Mouse (Mus musculus) spleen, adult 2 months (tissue): ENCODE measurements at regions not wholly inside any gene's neighbourhood (a gene's known extent, or its start where the extent isn't known, plus 50 kb on each side); places are given as distances from the start of the nearest gene placed in this dataset.
"Not testable (repeated sequence)": the region's sequence is repeated elsewhere in the genome, so short reads cannot be mapped to it uniquely, and the experiment has no call there.

Experiments
- DNase-seq, 2 experiments: peaks; one replicate each; pipeline versions ENCODE4 v3.0.0 to v3.0.0-alpha.2; 2012 to 2021; ENCODE audit warnings: low spot score in 2 of 2, low read depth in 1 of 2
- H3K27ac ChIP-seq: fragments of 200-500 bp; 2 replicates; pipeline ENCODE4 v1.5.1; 2012; ENCODE audit warnings: low read length, inconsistent platforms; ENCODE audit not compliant: insufficient read depth
- H3K27me3 ChIP-seq: fragments of 200-500 bp; 2 replicates; pipeline ENCODE4 v1.6.1; 2012; ENCODE audit warnings: mild to moderate bottlenecking, moderate library complexity, low read length, inconsistent platforms; ENCODE audit not compliant: control insufficient read depth, insufficient read depth
- H3K36me3 ChIP-seq: fragments of 200-500 bp; 2 replicates; pipeline ENCODE4 v1.6.1; 2012; ENCODE audit warnings: mild to moderate bottlenecking, low read length, inconsistent platforms; ENCODE audit not compliant: control insufficient read depth, insufficient read depth
- H3K4me1 ChIP-seq: fragments of 200-500 bp; 2 replicates; pipeline ENCODE4 v1.6.1; 2011; ENCODE audit warnings: inconsistent platforms; ENCODE audit not compliant: control insufficient read depth, insufficient read depth, insufficient read length
- H3K4me3 ChIP-seq: fragments of 200-500 bp; 2 replicates; pipeline ENCODE4 v1.5.1; 2011; ENCODE audit warnings: mild to moderate bottlenecking, inconsistent platforms; ENCODE audit not compliant: insufficient read depth, insufficient read length; ENCODE audit errors: extremely low read depth
- CTCF ChIP-seq: fragments of 200-500 bp; IDR thresholded peaks from 2 replicates; pipeline ENCODE4 v1.5.1; 2011; ENCODE audit warnings: mild to moderate bottlenecking, inconsistent platforms; ENCODE audit not compliant: insufficient read depth, insufficient read length, insufficient replicate concordance; ENCODE audit errors: extremely low read depth
- POLR2A ChIP-seq: fragments of 200-500 bp; IDR thresholded peaks from 2 replicates; pipeline ENCODE4 v1.6.1; 2011; ENCODE audit warnings: low read depth, low read length, inconsistent platforms
- WGBS: fragments of 180-500 bp; shearing (Covaris S2); methylation state at CpG from one replicate; pipeline ENCODE4 v1.1.7; 2018; 5-methylcytosine and 5-hydroxymethylcytosine counted together

GRCm38 (mm10) chr12:92887747-92888146, 1038.8 kb upstream of the Sel1l start:
- TF ChIP-seq POLR2A (no peak), CTCF (no peak)
- 91% methylated on average over 3 of the region's 3 CpGs for WGBS
- Histone ChIP-seq H3K27me3 (no peaks in the 10 kb centered on the region), H3K4me3 (no peak overlapping the region), H3K4me1 (no peaks in the 10 kb centered on the region; the same call in 1 of the 2 replicates), H3K27ac (no peak overlapping the region), H3K36me3 (no peaks in the 10 kb centered on the region)
- DNase-seq, result no peak

DNA sequence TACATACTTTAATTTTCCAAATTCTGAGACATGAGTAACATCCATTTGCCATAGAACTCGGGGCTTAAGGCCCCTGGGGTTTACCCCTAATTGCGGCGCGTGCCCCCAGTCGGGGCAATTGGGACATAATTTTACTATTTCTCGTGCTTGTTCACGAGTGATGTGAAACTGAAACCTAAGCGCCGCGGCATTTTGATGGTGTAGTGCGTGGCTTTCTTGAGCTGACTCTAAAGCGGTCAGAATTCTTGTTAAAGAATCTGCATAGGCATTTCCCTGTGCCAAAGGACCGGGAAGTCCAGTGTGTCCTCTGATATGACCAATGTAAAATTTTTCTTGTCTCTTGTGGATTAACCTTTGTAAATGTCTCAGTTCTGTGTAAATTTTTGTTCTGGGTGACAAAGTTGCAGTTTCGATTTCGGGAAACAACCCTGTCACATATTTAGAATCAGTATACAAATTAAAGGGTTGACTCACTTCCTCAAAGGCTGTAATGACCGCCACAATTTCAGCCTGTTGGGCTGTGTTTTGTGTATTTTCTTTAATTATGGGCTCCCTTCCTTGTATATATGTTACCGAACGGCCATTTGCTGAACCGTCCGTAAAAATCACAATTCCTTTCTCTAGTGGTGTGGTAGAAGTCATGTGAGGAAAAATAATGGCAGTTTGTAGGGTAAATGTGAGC, 1037.6 kb upstream of the Sel1l start:
- not testable (repeated sequence) for DNase-seq, H3K4me3 ChIP-seq, H3K4me1 ChIP-seq, H3K27ac ChIP-seq, H3K27me3 ChIP-seq, H3K36me3 ChIP-seq
- 90% methylated on average over 20 of the region's 20 CpGs for WGBS

- H3K4me1 ChIP-seq, H3K4me3 ChIP-seq, DNase-seq, H3K27me3 ChIP-seq, H3K27ac ChIP-seq, H3K36me3 ChIP-seq: not testable (repeated sequence)
- 77% methylated on average over 2 of the region's 2 CpGs for WGBS
These were observed 1035.1 kb upstream of the Sel1l start for GRCm38 (mm10) chr12:92884014-92884413.

DNA sequence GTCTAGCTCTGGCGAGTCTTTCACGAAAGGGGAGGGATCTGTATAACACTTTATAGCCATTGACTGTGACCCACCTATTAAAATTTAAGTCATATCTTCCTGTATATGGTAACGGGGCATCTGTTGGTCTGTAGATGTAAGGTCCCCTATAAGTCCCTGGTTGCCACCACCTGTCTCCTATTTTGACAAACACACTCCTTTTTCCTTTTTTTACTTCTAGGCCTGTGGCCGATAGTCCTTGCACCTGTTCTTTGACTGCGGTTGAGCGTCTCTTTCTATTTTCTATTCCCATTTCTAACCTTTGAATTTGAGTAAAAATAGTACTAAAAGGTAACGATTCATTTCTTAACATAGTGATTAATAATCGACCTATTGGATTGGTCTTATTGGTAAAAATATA, 1034.1 kb upstream of the Sel1l start:
- H3K4me3 ChIP-seq, H3K27me3 ChIP-seq, DNase-seq, H3K4me1 ChIP-seq, H3K27ac ChIP-seq, H3K36me3 ChIP-seq: not testable (repeated sequence)
- WGBS, result no CpG with 5 or more reads among the region's 8 CpGs

DNA sequence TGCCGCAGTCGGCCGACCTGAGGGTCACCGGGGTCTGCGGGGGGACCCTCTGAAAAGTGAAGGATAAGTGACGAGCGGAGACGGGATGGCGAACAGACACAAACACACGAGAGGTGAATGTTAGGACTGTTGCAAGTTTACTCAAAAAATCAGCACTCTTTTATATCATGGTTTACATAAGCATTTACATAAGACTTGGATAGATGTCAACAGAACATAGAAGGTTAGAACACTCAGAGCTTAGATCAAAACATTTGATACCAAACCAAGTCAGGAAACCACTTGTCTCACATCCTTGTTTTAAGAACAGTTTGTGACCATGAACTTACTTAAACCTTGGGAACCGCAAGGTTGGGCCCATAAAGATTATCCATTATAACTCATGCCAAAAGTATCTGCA, 1033.6 kb upstream of the Sel1l start:
- H3K27me3 ChIP-seq, H3K4me3 ChIP-seq, H3K4me1 ChIP-seq, H3K36me3 ChIP-seq, DNase-seq: not testable (repeated sequence)
- H3K27ac ChIP-seq, result peak overlapping the region; percentile 30
- 59% methylated on average over 10 of the region's 11 CpGs for WGBS

DNA sequence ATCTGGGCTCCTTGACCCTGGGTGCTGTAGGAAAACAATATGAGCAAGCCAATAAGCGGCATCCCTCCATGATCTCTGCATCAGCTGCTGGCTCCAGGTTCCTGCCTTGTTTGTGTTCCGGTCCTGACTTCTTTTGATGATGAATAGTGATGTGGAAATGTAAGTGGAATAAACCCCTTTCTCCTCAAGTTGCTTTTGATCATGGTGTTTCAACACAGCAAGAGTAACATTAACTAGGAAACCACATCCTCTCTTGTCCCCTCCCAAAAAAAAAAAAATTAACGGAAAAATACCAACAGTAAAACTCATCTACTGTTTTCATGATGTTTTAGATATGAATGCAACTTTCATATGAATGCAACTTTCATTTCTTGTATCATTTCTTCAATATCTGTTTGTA, 1024.6 kb upstream of the Sel1l start:
- Histone ChIP-seq H3K27ac (no peak overlapping the region), H3K4me1 (no peaks in the 10 kb centered on the region), H3K4me3 (no peak overlapping the region), H3K27me3 (no peaks in the 10 kb centered on the region), H3K36me3 (no peaks in the 10 kb centered on the region)
- TF ChIP-seq POLR2A, result no peak
- WGBS, result 85% methylated on average over 3 of the region's 3 CpGs
- no peak for DNase-seq

GRCm38 (mm10) chr12:92869336-92869735, 1020.4 kb upstream of the Sel1l start:
- Histone ChIP-seq H3K4me1 (no peaks in the 10 kb centered on the region), H3K36me3 (no peaks in the 10 kb centered on the region), H3K27me3 (no peaks in the 10 kb centered on the region), H3K27ac (no peak overlapping the region), H3K4me3 (no peak overlapping the region)
- WGBS, result 73% methylated on average over 3 of the region's 3 CpGs
- TF ChIP-seq CTCF (no peak), POLR2A (no peak)
- DNase-seq, result no peak
